Mouse (Mus musculus) MEL (cell line): ENCODE measurements around the gene Sec24a.

ENCODE experiments used
- BHLHE40 ChIP-seq: IDR thresholded peaks from 2 replicates; pipeline ENCODE4 v1.6.1; 2012; ENCODE audit warnings: low read depth, mild to moderate bottlenecking, inconsistent platforms, low read length, improper control_type of control experiment, borderline replicate concordance
- CTCF ChIP-seq, 3 experiments: IDR thresholded peaks in 2 of 3; conservative IDR thresholded peaks in 1 of 3; 2 replicates each; pipeline ENCODE4 v1.5.1; 2011 to 2012; ENCODE audit warnings: low read length in 3 of 3, low read depth in 2 of 3, mild to moderate bottlenecking in 2 of 3, improper control_type of control experiment in 1 of 3, inconsistent platforms in 1 of 3, mixed read lengths in 1 of 3, moderate library complexity in 1 of 3; ENCODE audit not compliant: control insufficient read depth in 1 of 3, insufficient read depth in 1 of 3, poor library complexity in 1 of 3, severe bottlenecking in 1 of 3
- ELF1 ChIP-seq: IDR thresholded peaks from 2 replicates; pipeline ENCODE4 v1.6.1; 2014; ENCODE audit warnings: low read depth, mild to moderate bottlenecking, inconsistent platforms, low read length, improper control_type of control experiment, moderate library complexity
- EP300 ChIP-seq, 2 experiments: IDR thresholded peaks; 2 replicates each; pipeline ENCODE4 v1.6.1; 2011; ENCODE audit warnings: improper control_type of control experiment in 2 of 2, low read length in 2 of 2, low read depth in 1 of 2, mild to moderate bottlenecking in 1 of 2
- GABPA ChIP-seq: IDR thresholded peaks from 2 replicates; pipeline ENCODE4 v1.6.1; 2012; ENCODE audit warnings: low read depth, mild to moderate bottlenecking, inconsistent platforms, low read length, improper control_type of control experiment, moderate library complexity
- NELFE ChIP-seq: IDR thresholded peaks from 2 replicates; pipeline ENCODE4 v1.6.1; 2011; ENCODE audit warnings: low read depth, low read length, improper control_type of control experiment
- POLR2AphosphoS2 ChIP-seq: IDR thresholded peaks from 2 replicates; pipeline ENCODE4 v1.6.1; 2011; ENCODE audit warnings: low read length, improper control_type of control experiment
- TAL1 ChIP-seq: IDR thresholded peaks from 2 replicates; pipeline ENCODE4 v1.6.1; 2012; ENCODE audit warnings: mild to moderate bottlenecking, inconsistent platforms, low read length, moderate library complexity, mixed read lengths
- UBTF ChIP-seq: IDR thresholded peaks from 2 replicates; pipeline ENCODE4 v1.6.1; 2012; ENCODE audit warnings: low read depth, mild to moderate bottlenecking, inconsistent platforms, low read length, improper control_type of control experiment, moderate library complexity, borderline replicate concordance; ENCODE audit not compliant: insufficient read depth
- ZKSCAN1 ChIP-seq: IDR thresholded peaks from 2 replicates; pipeline ENCODE4 v1.6.1; 2012; ENCODE audit warnings: low read depth, mild to moderate bottlenecking, inconsistent platforms, low read length, improper control_type of control experiment, moderate library complexity

- TF ChIP-seq ELF1 = no peak
- no peak for TF ChIP-seq BHLHE40
- TF ChIP-seq CTCF (IDR thresholded peaks at IDR 0.05 in 2 of 3, conservative IDR thresholded peaks at IDR 0.05 in 1 of 3; ENCODE audit: control insufficient read depth in 1 of 3, insufficient read depth in 1 of 3, low read depth in 2 of 3, low read length in 3 of 3, poor library complexity in 1 of 3, severe bottlenecking in 1 of 3) = no peak
- no peak for TF ChIP-seq GABPA
- no peak for TF ChIP-seq NELFE
- TF ChIP-seq POLR2AphosphoS2 = no peak
- TF ChIP-seq TAL1 = no peak
- no peak for TF ChIP-seq EP300 (IDR thresholded peaks at IDR 0.05; ENCODE audit: low read depth in 1 of 2, low read length in 2 of 2)
- TF ChIP-seq UBTF = no peak
- no peak for TF ChIP-seq ZKSCAN1
These were observed 4.2 kb downstream of the Sec24a start for GRCm38 (mm10) chr11:51759251-51759650.
